ENCODE assay signal across 16 mouse cellular contexts in genomic region chr4:105260893-105261769, GRCm38 (mm10).
DNase-seq lines count a peak whose midpoint lies in the region; ATAC-seq and TF ChIP-seq lines count a peak whose summit lies in the region.
"Had no signal": no experiment of that assay in that cellular context is flagged by ENCODE, and none has a peak within 500 bp of the region (broad histone marks: within the 10 kb centered on the region; RNA-seq: fewer than 3 reads in every experiment).

No protein-coding gene starts in this region.

- peak overlapping the region; percentile 33; the same call in 1 of the 2 replicates for H3K27ac ChIP-seq in liver, adult 2 months (replicated peaks; ENCODE audit: insufficient read depth, low read depth, low read length)
- 0 out of 2 replicates have a peak overlapping the region, but pooled peaks have one; percentile 19 for H3K27ac ChIP-seq in embryonic facial prominence, embryonic 12.5 days
- H3K27ac ChIP-seq in liver, embryonic 12.5 days = no peak overlapping the region
- H3K27ac ChIP-seq: hindbrain, embryonic 12.5 days; lung, embryonic 15.5 days; midbrain, embryonic 15.5 days had no signal

- no peak for TF ChIP-seq CTCF in liver, adult 2 months (IDR thresholded peaks at IDR 0.05; ENCODE audit: low read depth, low read length)

- no peak for DNase-seq in liver, adult 2 months (ENCODE audit: extremely low read depth, low read depth, low spot score)
- DNase-seq in liver = no peak
- DNase-seq in heart, postnatal 14 days = no peak
- DNase-seq in right cerebral cortex, postnatal 10 days (ENCODE audit: low spot score in 2 of 2) = no peak
- DNase-seq: cerebellum, adult 2 months; gastrocnemius, postnatal 25 days; left cerebral cortex, postnatal 4 days; right cerebral cortex, postnatal 14 days; thymus, adult 18-20 months had no signal

- H3K9me3 ChIP-seq in embryonic facial prominence, embryonic 12.5 days = no peaks in the 10 kb centered on the region
- H3K9me3 ChIP-seq in liver, embryonic 12.5 days (replicated peaks) = no peaks in the 10 kb centered on the region
- H3K9me3 ChIP-seq: hindbrain, embryonic 12.5 days; lung, embryonic 15.5 days; midbrain, embryonic 15.5 days had no signal

- intact Hi-C loops in heart, postnatal 14 days (cut with DNase I) = no loop called here

- H3K4me1 ChIP-seq in liver, adult 2 months (ENCODE audit: control insufficient read depth, insufficient read depth, low read length) = peaks cover 8% of the 10 kb centered on the region; the same call in 1 of the 2 replicates
- peaks cover 21% of the 10 kb centered on the region for H3K4me1 ChIP-seq in embryonic facial prominence, embryonic 12.5 days
- H3K4me1 ChIP-seq in liver, embryonic 12.5 days = peaks cover 9% of the 10 kb centered on the region; the same call in 1 of the 2 replicates
- H3K4me1 ChIP-seq: hindbrain, embryonic 12.5 days; midbrain, embryonic 15.5 days had no signal

- H3K36me3 ChIP-seq in liver, adult 2 months (ENCODE audit: control insufficient read depth, insufficient read depth, low read length) = no peaks in the 10 kb centered on the region
- H3K36me3 ChIP-seq in embryonic facial prominence, embryonic 12.5 days = no peaks in the 10 kb centered on the region
- no peaks in the 10 kb centered on the region for H3K36me3 ChIP-seq in liver, embryonic 12.5 days
- H3K36me3 ChIP-seq: hindbrain, embryonic 12.5 days; lung, embryonic 15.5 days; midbrain, embryonic 15.5 days had no signal

- H3K4me2 ChIP-seq in embryonic facial prominence, embryonic 12.5 days (replicated peaks) = no peak overlapping the region
- H3K4me2 ChIP-seq in liver, embryonic 12.5 days = no peak overlapping the region
- H3K4me2 ChIP-seq: hindbrain, embryonic 12.5 days; lung, embryonic 15.5 days; midbrain, embryonic 15.5 days had no signal

- H3K27me3 ChIP-seq in liver, adult 2 months (ENCODE audit: control insufficient read depth, insufficient read depth, low read length) = no peaks in the 10 kb centered on the region
- H3K27me3 ChIP-seq in embryonic facial prominence, embryonic 12.5 days = no peaks in the 10 kb centered on the region
- H3K27me3 ChIP-seq in liver, embryonic 12.5 days (replicated peaks) = no peaks in the 10 kb centered on the region
- H3K27me3 ChIP-seq: hindbrain, embryonic 12.5 days; lung, embryonic 15.5 days; midbrain, embryonic 15.5 days had no signal

- no peaks in the 10 kb centered on the region for H3K79me2 ChIP-seq in liver, adult 2 months (ENCODE audit: control insufficient read depth, insufficient read depth, low read length)

- no peak for TF ChIP-seq POLR2A in liver, adult 2 months (IDR thresholded peaks at IDR 0.05; ENCODE audit: extremely low read depth, insufficient read depth, low read length)

- H3K9ac ChIP-seq in liver, adult 2 months (ENCODE audit: low read depth, low read length) = no peak overlapping the region
- no peak overlapping the region for H3K9ac ChIP-seq in embryonic facial prominence, embryonic 12.5 days
- no peak overlapping the region for H3K9ac ChIP-seq in liver, embryonic 12.5 days
- H3K9ac ChIP-seq: hindbrain, embryonic 12.5 days; lung, embryonic 15.5 days; midbrain, embryonic 15.5 days had no signal

- H3K4me3 ChIP-seq in liver, adult 2 months (ENCODE audit: insufficient read depth, low read depth, low read length) = no peak overlapping the region
- no peak overlapping the region for H3K4me3 ChIP-seq in embryonic facial prominence, embryonic 12.5 days
- no peak overlapping the region for H3K4me3 ChIP-seq in liver, embryonic 12.5 days
- H3K4me3 ChIP-seq: hindbrain, embryonic 12.5 days; lung, embryonic 15.5 days; midbrain, embryonic 15.5 days had no signal

- ATAC-seq in embryonic facial prominence, embryonic 12.5 days (ENCODE audit: insufficient number of reproducible peaks, insufficient read depth, low FRiP score, low TSS enrichment) = no peak
- ATAC-seq in liver, embryonic 12.5 days = peak; percentile 46; the same call in 1 of the 2 replicates
- ATAC-seq in CD4-positive, CD25-positive, alpha-beta regulatory T cell, adult 4 months = no peak
- ATAC-seq: forebrain, embryonic 16.5 days; midbrain, embryonic 15.5 days had no signal

- 78% methylated on average over 9 of the region's 9 CpGs for WGBS in liver, adult 2 months
- 76% methylated on average over 9 of the region's 9 CpGs for WGBS in embryonic facial prominence, embryonic 12.5 days
- 43% methylated on average over 9 of the region's 9 CpGs for WGBS in liver, embryonic 12.5 days (ENCODE audit: insufficient replicate concordance)
